Mouse (Mus musculus): ENCODE data around the gene Degs1. TPM values are rescaled to one million over a fixed set of nuclear protein-coding genes. Genes with fewer than 3 reads are reported as not detected.

Degs1 gene
- polyA plus RNA-seq, 1 experiment = 32.4 TPM

- Histone ChIP-seq H3K36me3 (replicated peaks; ENCODE audit: low read length) (no peaks in the 10 kb centered on the region), H3K4me1 (no peaks in the 10 kb centered on the region; the same call in 1 of the 2 replicates), H3K9me3 (peaks cover 13% of the 10 kb centered on the region), H3K27me3 (replicated peaks) (no peaks in the 10 kb centered on the region), H3K4me3 (replicated peaks) (no peak overlapping the region)
- TF ChIP-seq GATA1 (IDR thresholded peaks at IDR 0.05; ENCODE audit: borderline replicate concordance, low read length) (no peak), FLI1 (IDR thresholded peaks at IDR 0.05; ENCODE audit: low read length) (no peak)
Measured at GRCm38 (mm10) chr1:182237386-182237785, 45.2 kb downstream of the Degs1 start.

- peaks cover 21% of the 10 kb centered on the region for H3K9me3 ChIP-seq
- no peak overlapping the region for H3K4me3 ChIP-seq (replicated peaks)
- H3K4me1 ChIP-seq = no peaks in the 10 kb centered on the region; the same call in 1 of the 2 replicates
- TF ChIP-seq FLI1 (IDR thresholded peaks at IDR 0.05; ENCODE audit: low read length) = no peak
- no peak for TF ChIP-seq GATA1 (IDR thresholded peaks at IDR 0.05; ENCODE audit: borderline replicate concordance, low read length)
- H3K27me3 ChIP-seq (replicated peaks) = no peaks in the 10 kb centered on the region
- H3K36me3 ChIP-seq (replicated peaks; ENCODE audit: low read length) = no peaks in the 10 kb centered on the region
Measured at GRCm38 (mm10) chr1:182235174-182235573, 47.4 kb downstream of the Degs1 start.

GRCm38 (mm10) chr1:182229381-182229780 lies 53.2 kb downstream of the Degs1 start:
- no peak overlapping the region for H3K4me3 ChIP-seq (replicated peaks)
- peaks cover 12% of the 10 kb centered on the region for H3K4me1 ChIP-seq
- TF ChIP-seq FLI1 (IDR thresholded peaks at IDR 0.05; ENCODE audit: low read length) = no peak
- TF ChIP-seq GATA1 (IDR thresholded peaks at IDR 0.05; ENCODE audit: borderline replicate concordance, low read length) = no peak
- H3K9me3 ChIP-seq = peaks cover 23% of the 10 kb centered on the region
- no peaks in the 10 kb centered on the region for H3K27me3 ChIP-seq (replicated peaks)
- peaks cover 8% of the 10 kb centered on the region for H3K36me3 ChIP-seq (replicated peaks; ENCODE audit: low read length)

GRCm38 (mm10) chr1:182227141-182227963 lies 55.3 kb downstream of the Degs1 start:
- Histone ChIP-seq H3K36me3 (replicated peaks; ENCODE audit: low read length) (peaks cover 8% of the 10 kb centered on the region), H3K4me3 (replicated peaks) (no peak overlapping the region), H3K4me1 (peaks cover 33% of the 10 kb centered on the region), H3K27me3 (replicated peaks) (no peaks in the 10 kb centered on the region), H3K9me3 (peaks cover 23% of the 10 kb centered on the region)
- TF ChIP-seq GATA1 (IDR thresholded peaks at IDR 0.05; ENCODE audit: borderline replicate concordance, low read length) = no peak
- TF ChIP-seq FLI1 (IDR thresholded peaks at IDR 0.05; ENCODE audit: low read length) = no peak

- Histone ChIP-seq H3K9me3 (peaks cover 23% of the 10 kb centered on the region), H3K27me3 (replicated peaks) (no peaks in the 10 kb centered on the region), H3K36me3 (replicated peaks; ENCODE audit: low read length) (peaks cover 8% of the 10 kb centered on the region), H3K4me3 (replicated peaks) (no peak overlapping the region), H3K4me1 (peaks cover 37% of the 10 kb centered on the region)
- TF ChIP-seq FLI1 (IDR thresholded peaks at IDR 0.05; ENCODE audit: low read length) (no peak), GATA1 (IDR thresholded peaks at IDR 0.05; ENCODE audit: borderline replicate concordance, low read length) (no peak)
Measured at GRCm38 (mm10) chr1:182226261-182226660, 56.3 kb downstream of the Degs1 start.

Other genes with a start within 250 kb of the Degs1 start
- 16.4 and 53.1 TPM in 2 replicates for gene Srp9, start 158.1 kb downstream of the Degs1 start, polyA plus RNA-seq (2012; ENCODE audit: insufficient read depth, low replicate concordance)
- not detected in 2 replicates for gene Vmn1r1, start 118.3 kb downstream of the Degs1 start, polyA plus RNA-seq (2012; ENCODE audit: insufficient read depth, low replicate concordance)
- gene Fbxo28, start 58.8 kb upstream of the Degs1 start, polyA plus RNA-seq (2012; ENCODE audit: insufficient read depth, low replicate concordance) = 9.9 and 83.2 TPM in 2 replicates
- 1.2 and 1.4 TPM in 2 replicates for gene Trp53bp2, start 126.4 kb upstream of the Degs1 start, polyA plus RNA-seq (2012; ENCODE audit: insufficient read depth, low replicate concordance)
- gene Capn2, start 234.8 kb upstream of the Degs1 start, polyA plus RNA-seq (2012; ENCODE audit: insufficient read depth, low replicate concordance) = 46.0 and 47.8 TPM in 2 replicates

Measured in megakaryocyte, embryonic 14.5 days (primary cell).